Comparison of ENCODE assay signal across 23 mouse cellular contexts in genomic region chr11:7361388-7361787, GRCm38 (mm10).
DNase-seq lines count a peak whose midpoint lies in the region; ATAC-seq lines count a peak whose summit lies in the region.
"Had no signal": no experiment of that assay in that cellular context is flagged by ENCODE, and none has a peak within 500 bp of the region (broad histone marks: within the 10 kb centered on the region; RNA-seq: fewer than 3 reads in every experiment).

No protein-coding gene starts in this region.

- no peaks in the 10 kb centered on the region for H3K27me3 ChIP-seq in hindbrain, embryonic 11.5 days (ENCODE audit: control insufficient read depth, insufficient read depth, low read length)
- no peaks in the 10 kb centered on the region for H3K27me3 ChIP-seq in hindbrain, embryonic 12.5 days
- H3K27me3 ChIP-seq in midbrain, embryonic 11.5 days (ENCODE audit: control insufficient read depth, insufficient read depth, low read length) = no peaks in the 10 kb centered on the region
- H3K27me3 ChIP-seq in midbrain, embryonic 10.5 days (ENCODE audit: low read depth, poor library complexity, severe bottlenecking) = no peaks in the 10 kb centered on the region
- no peaks in the 10 kb centered on the region for H3K27me3 ChIP-seq in hindbrain, embryonic 16.5 days (replicated peaks; ENCODE audit: control insufficient read depth, insufficient read depth, low read length)
- no peaks in the 10 kb centered on the region for H3K27me3 ChIP-seq in midbrain, embryonic 15.5 days (replicated peaks)
- H3K27me3 ChIP-seq: forebrain, embryonic 13.5 days; heart, embryonic 12.5 days; liver, embryonic 12.5 days; neural tube, embryonic 13.5 days had no signal

- H3K27ac ChIP-seq in hindbrain, embryonic 11.5 days (ENCODE audit: low read depth, low read length) = no peak overlapping the region
- no peak overlapping the region for H3K27ac ChIP-seq in hindbrain, embryonic 12.5 days
- H3K27ac ChIP-seq in midbrain, embryonic 11.5 days (ENCODE audit: low read depth, low read length) = no peak overlapping the region
- no peak overlapping the region for H3K27ac ChIP-seq in midbrain, embryonic 10.5 days (replicated peaks)
- H3K27ac ChIP-seq in hindbrain, embryonic 16.5 days (ENCODE audit: low read depth, low read length) = no peak overlapping the region
- no peak overlapping the region for H3K27ac ChIP-seq in midbrain, embryonic 15.5 days
- H3K27ac ChIP-seq: forebrain, embryonic 13.5 days; liver, embryonic 12.5 days; neural tube, embryonic 13.5 days had no signal

- no peak overlapping the region for H3K9ac ChIP-seq in hindbrain, embryonic 11.5 days (ENCODE audit: low read depth, low read length)
- H3K9ac ChIP-seq in hindbrain, embryonic 12.5 days = no peak overlapping the region
- H3K9ac ChIP-seq in midbrain, embryonic 11.5 days (ENCODE audit: low read length) = no peak overlapping the region
- no peak overlapping the region for H3K9ac ChIP-seq in hindbrain, embryonic 16.5 days (ENCODE audit: low read depth, low read length)
- H3K9ac ChIP-seq in midbrain, embryonic 15.5 days = no peak overlapping the region
- H3K9ac ChIP-seq: forebrain, embryonic 13.5 days; heart, embryonic 12.5 days; liver, embryonic 12.5 days; neural tube, embryonic 13.5 days had no signal

- H3K4me3 ChIP-seq in hindbrain, embryonic 11.5 days (ENCODE audit: low read depth, low read length) = no peak overlapping the region
- H3K4me3 ChIP-seq in hindbrain, embryonic 12.5 days = no peak overlapping the region
- H3K4me3 ChIP-seq in midbrain, embryonic 11.5 days (ENCODE audit: low read depth, low read length) = no peak overlapping the region
- no peak overlapping the region for H3K4me3 ChIP-seq in midbrain, embryonic 10.5 days
- no peak overlapping the region for H3K4me3 ChIP-seq in hindbrain, embryonic 16.5 days (ENCODE audit: low read length)
- H3K4me3 ChIP-seq in midbrain, embryonic 15.5 days = no peak overlapping the region
- H3K4me3 ChIP-seq: forebrain, embryonic 13.5 days; heart, embryonic 12.5 days; liver, embryonic 12.5 days; neural tube, embryonic 13.5 days had no signal

- no peak overlapping the region for H3K4me2 ChIP-seq in hindbrain, embryonic 11.5 days (replicated peaks; ENCODE audit: low read depth, low read length)
- H3K4me2 ChIP-seq in hindbrain, embryonic 12.5 days (replicated peaks) = no peak overlapping the region
- H3K4me2 ChIP-seq in midbrain, embryonic 11.5 days = no peak overlapping the region
- H3K4me2 ChIP-seq in hindbrain, embryonic 16.5 days (ENCODE audit: low read length) = no peak overlapping the region
- H3K4me2 ChIP-seq in midbrain, embryonic 15.5 days = no peak overlapping the region
- H3K4me2 ChIP-seq: forebrain, embryonic 13.5 days; heart, embryonic 12.5 days; liver, embryonic 12.5 days; neural tube, embryonic 13.5 days had no signal

- H3K36me3 ChIP-seq in hindbrain, embryonic 11.5 days (ENCODE audit: control insufficient read depth, insufficient read depth, low read length) = no peaks in the 10 kb centered on the region
- H3K36me3 ChIP-seq in hindbrain, embryonic 12.5 days = no peaks in the 10 kb centered on the region
- no peaks in the 10 kb centered on the region for H3K36me3 ChIP-seq in midbrain, embryonic 11.5 days (ENCODE audit: control insufficient read depth, insufficient read depth, low read length)
- no peaks in the 10 kb centered on the region for H3K36me3 ChIP-seq in midbrain, embryonic 10.5 days
- H3K36me3 ChIP-seq in hindbrain, embryonic 16.5 days (ENCODE audit: control insufficient read depth, insufficient read depth, low read length) = no peaks in the 10 kb centered on the region
- no peaks in the 10 kb centered on the region for H3K36me3 ChIP-seq in midbrain, embryonic 15.5 days (replicated peaks)
- H3K36me3 ChIP-seq: G1E; heart, embryonic 12.5 days; liver, embryonic 12.5 days; neural tube, embryonic 13.5 days had no signal

- no peaks in the 10 kb centered on the region for H3K4me1 ChIP-seq in hindbrain, embryonic 11.5 days (replicated peaks; ENCODE audit: control insufficient read depth, insufficient read depth, low read length)
- H3K4me1 ChIP-seq in hindbrain, embryonic 12.5 days = no peaks in the 10 kb centered on the region
- no peaks in the 10 kb centered on the region for H3K4me1 ChIP-seq in midbrain, embryonic 11.5 days (ENCODE audit: control insufficient read depth, insufficient read depth, low read length)
- no peaks in the 10 kb centered on the region for H3K4me1 ChIP-seq in midbrain, embryonic 10.5 days
- no peaks in the 10 kb centered on the region for H3K4me1 ChIP-seq in hindbrain, embryonic 16.5 days (ENCODE audit: control insufficient read depth, insufficient read depth, low read depth, low read length)
- H3K4me1 ChIP-seq in midbrain, embryonic 15.5 days = no peaks in the 10 kb centered on the region
- H3K4me1 ChIP-seq: forebrain, embryonic 13.5 days; heart, embryonic 12.5 days; liver, embryonic 12.5 days; neural tube, embryonic 13.5 days had no signal

- 92% methylated on average over 3 of the region's 3 CpGs for WGBS in hindbrain, embryonic 11.5 days
- 91% methylated on average over 3 of the region's 3 CpGs for WGBS in hindbrain, embryonic 12.5 days
- 95% methylated on average over 3 of the region's 3 CpGs for WGBS in midbrain, embryonic 11.5 days
- WGBS in midbrain, embryonic 10.5 days = 93% methylated on average over 3 of the region's 3 CpGs
- 94% methylated on average over 3 of the region's 3 CpGs for WGBS in hindbrain, embryonic 16.5 days
- 95% methylated on average over 3 of the region's 3 CpGs for WGBS in midbrain, embryonic 15.5 days

- no peaks in the 10 kb centered on the region for H3K9me3 ChIP-seq in hindbrain, embryonic 11.5 days (ENCODE audit: control insufficient read depth, low read length)
- no peaks in the 10 kb centered on the region for H3K9me3 ChIP-seq in hindbrain, embryonic 12.5 days (replicated peaks)
- H3K9me3 ChIP-seq in midbrain, embryonic 11.5 days (ENCODE audit: control insufficient read depth, low read length) = no peaks in the 10 kb centered on the region
- no peaks in the 10 kb centered on the region for H3K9me3 ChIP-seq in midbrain, embryonic 10.5 days (replicated peaks)
- H3K9me3 ChIP-seq in hindbrain, embryonic 16.5 days (ENCODE audit: control insufficient read depth, low read length) = no peaks in the 10 kb centered on the region
- no peaks in the 10 kb centered on the region for H3K9me3 ChIP-seq in midbrain, embryonic 15.5 days
- H3K9me3 ChIP-seq: forebrain, embryonic 13.5 days; G1E; heart, embryonic 12.5 days; liver, embryonic 12.5 days; neural tube, embryonic 13.5 days had no signal

- ATAC-seq in hindbrain, embryonic 11.5 days (ENCODE audit: low FRiP score) = peak; percentile 33; the same call in 1 of the 2 replicates
- ATAC-seq in hindbrain, embryonic 12.5 days (ENCODE audit: low FRiP score) = no peak
- peak; percentile 42 for ATAC-seq in midbrain, embryonic 11.5 days (ENCODE audit: low FRiP score)
- ATAC-seq in hindbrain, embryonic 16.5 days = peak; percentile 42; the same call in 1 of the 2 replicates
- 0 out of 2 replicates have a peak, but pooled peaks have one; percentile 27 for ATAC-seq in midbrain, embryonic 15.5 days (replicated peaks)
- ATAC-seq: activated CD4-positive, CD25-positive, alpha-beta regulatory T cell, adult 4 months; forebrain, embryonic 13.5 days; inflammation-experienced regulatory T-cells, adult 6 months; liver, embryonic 12.5 days; lung, postnatal 0 days had no signal

- no peak for DNase-seq in hindbrain, embryonic 11.5 days (ENCODE audit: low spot score)
- no peak for DNase-seq in midbrain, embryonic 11.5 days (ENCODE audit: low spot score, missing footprints)
- DNase-seq in midbrain, embryonic 10.5 days (ENCODE audit: low spot score) = no peak
- no peak for DNase-seq in adrenal gland, postnatal 25 days
- DNase-seq in right cerebral cortex, postnatal 4 days = no peak
- DNase-seq: adrenal gland, postnatal 14 days; cerebellum, adult 11 months; cerebellum, postnatal 10 days; gastrocnemius, postnatal 10 days; heart, adult 11 months; heart, postnatal 14 days; right cerebral cortex, postnatal 14 days had no signal
